Mouse (Mus musculus) ES-E14 (cell line): ENCODE measurements around the gene Myo1h.

Source experiments
- CHD2 ChIP-seq: IDR thresholded peaks from 2 replicates; pipeline ENCODE4 v1.6.1; 2014; ENCODE audit warnings: mild to moderate bottlenecking, low read depth, low read length, inconsistent platforms
- MAFK ChIP-seq: IDR thresholded peaks from 2 replicates; pipeline ENCODE4 v1.6.1; 2014; ENCODE audit warnings: mild to moderate bottlenecking, low read depth, low read length, inconsistent platforms; ENCODE audit not compliant: insufficient read depth
- ZC3H11A ChIP-seq: IDR thresholded peaks from 2 replicates; pipeline ENCODE4 v1.6.1; 2012; ENCODE audit warnings: low read depth, mild to moderate bottlenecking, inconsistent platforms, low read length, borderline replicate concordance
- ZNF384 ChIP-seq: IDR thresholded peaks from 2 replicates; pipeline ENCODE4 v1.6.1; 2012; ENCODE audit warnings: low read depth, low read length, inconsistent platforms

DNA sequence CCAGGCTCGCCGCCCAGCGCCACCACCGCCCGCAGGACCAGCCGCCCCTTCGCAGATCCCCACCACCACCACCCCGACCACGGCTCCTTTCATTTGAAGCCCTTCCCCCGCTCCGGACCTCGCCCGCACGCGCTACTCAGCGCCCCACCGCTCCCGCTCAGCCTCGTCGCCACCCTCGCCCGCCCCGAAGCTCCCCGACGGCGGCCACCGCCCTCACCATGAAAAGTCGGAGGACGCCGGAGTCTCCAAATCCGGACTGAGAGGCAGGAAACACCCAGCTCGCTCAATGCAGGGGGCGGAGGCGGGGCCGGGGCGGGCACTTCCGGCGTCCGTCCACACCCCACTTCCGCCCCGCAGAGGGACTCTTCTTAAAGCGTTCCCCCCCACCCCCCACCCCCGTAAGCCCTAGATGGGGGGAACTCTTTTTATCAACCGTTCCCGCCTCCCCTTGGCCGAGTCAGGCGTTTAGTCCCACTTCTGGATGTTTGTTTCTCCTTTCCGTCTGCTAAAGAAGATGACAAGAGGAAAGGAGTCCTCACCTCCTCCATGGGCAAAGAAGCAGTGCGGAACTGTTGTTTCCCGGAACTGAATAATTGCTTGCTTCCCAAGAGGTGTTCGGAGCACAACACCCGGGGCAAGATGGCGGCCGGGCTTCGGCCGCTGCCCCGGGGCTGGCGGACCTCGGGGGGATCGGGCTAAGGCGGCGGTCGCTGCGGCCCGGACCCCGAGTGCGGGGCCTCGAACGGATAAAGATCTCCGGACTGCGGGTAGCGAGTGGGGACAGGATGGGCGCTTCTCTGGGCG lies 91.4 kb downstream of the Myo1h start, which contains the start of the genes Kctd10 and Ube3b:
- TF ChIP-seq ZC3H11A = no peak
- no peak for TF ChIP-seq MAFK
- TF ChIP-seq CHD2 = no peak
- no peak for TF ChIP-seq ZNF384
